Mouse (Mus musculus) right cerebral cortex, adult 18-20 months (tissue): ENCODE measurements at regions not wholly inside any gene's neighbourhood (a gene's known extent, or its start where the extent isn't known, plus 50 kb on each side); places are given as distances from the start of the nearest gene placed in this dataset.

Source experiments
- DNase-seq: peaks from one replicate; pipeline ENCODE4 v3.0.0; 2022; ENCODE audit warnings: mixed read lengths

DNA sequence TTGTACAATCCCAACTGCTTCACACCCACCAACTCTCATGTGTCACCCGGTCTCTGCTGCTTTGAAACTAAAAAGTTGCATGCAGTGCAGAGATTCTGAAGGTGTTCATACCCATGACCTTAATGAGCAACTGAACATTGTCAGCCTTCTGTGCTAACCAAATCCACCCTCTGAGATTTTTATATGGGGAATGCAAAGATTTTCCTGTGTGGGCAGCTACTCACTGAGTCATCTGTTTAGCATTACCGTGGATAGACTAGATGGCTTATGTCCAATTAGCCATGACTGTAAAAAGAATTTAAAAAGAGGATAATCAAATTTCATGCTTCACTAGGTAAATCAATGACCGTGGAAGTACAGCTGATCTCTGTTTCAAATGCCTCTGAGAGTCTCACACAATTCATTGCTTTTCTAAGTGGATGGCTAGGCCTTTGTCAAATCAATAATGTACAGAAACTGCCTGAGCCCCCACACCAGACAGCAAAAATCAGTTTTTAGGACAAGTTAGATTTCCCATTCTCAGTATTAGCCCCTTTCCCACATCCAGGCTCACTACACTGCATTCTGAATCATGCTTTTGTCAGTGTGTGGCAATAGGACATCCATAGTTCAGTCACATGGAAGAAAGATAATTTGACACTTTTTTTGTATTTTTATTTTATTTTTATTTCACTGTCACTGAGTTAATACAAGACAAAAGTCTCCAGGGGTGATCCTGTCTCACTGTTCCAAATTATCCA is 781.8 kb upstream of the Ins1 start:
- peak; percentile 52 for DNase-seq
